Mouse (Mus musculus) gastrocnemius, postnatal 36 days (tissue): ENCODE data around the gene Ttc34. TPM values are rescaled to one million over a fixed set of nuclear protein-coding genes. Genes with fewer than 3 reads are reported as not detected.

ENCODE experiments used
- DNase-seq, 2 experiments: peaks; one replicate each; pipeline ENCODE4 v3.0.0; 2022
- intact Hi-C: fragments of 180-260 bp; cut with DNase I; formaldehyde crosslinking; loops from one replicate; pipeline ENCODE4 v1.15.1; 2025
- total RNA-seq, 2 experiments: library from RNA; stranded (reverse); gene quantifications; 2 replicates each; pipeline ENCODE4 v1.2.3; 2021

Gene Ttc34
- total RNA-seq, 2 experiments from 2014 or later: not detected

GRCm38 (mm10) chr4:154856480-154856837 lies 19.2 kb downstream of the Ttc34 start:
- intact Hi-C loops: no loop called here
- DNase-seq: no peak

GRCm38 (mm10) chr4:154856882-154857281 lies 19.6 kb downstream of the Ttc34 start:
- peak in 1 of 2 experiments; percentile 6 for DNase-seq
- intact Hi-C loops: no loop called here

- intact Hi-C loops: no loop called here
Observed at GRCm38 (mm10) chr4:154857366-154858240, 20.3 kb downstream of the Ttc34 start.

GRCm38 (mm10) chr4:154858601-154859000 lies 21.3 kb downstream of the Ttc34 start:
- peak in 1 of 2 experiments; percentile 4 for DNase-seq
- intact Hi-C loops: no loop called here

More at GRCm38 (mm10) chr4:154857366-154858240, 20.3 kb downstream of the Ttc34 start:
- peak in 1 of 2 experiments; percentile 6 for DNase-seq

GRCm38 (mm10) chr4:154861967-154862366 lies 24.7 kb downstream of the Ttc34 start:
- DNase-seq: no peak
- intact Hi-C loops: no loop called here

GRCm38 (mm10) chr4:154863436-154863935 lies 26.2 kb downstream of the Ttc34 start:
- DNase-seq: peak in 1 of 2 experiments; percentile 4
- intact Hi-C loops: no loop called here

GRCm38 (mm10) chr4:154864271-154864771 lies 27.1 kb downstream of the Ttc34 start:
- intact Hi-C loops: no loop called here
- peak; percentile 77 to 84 for DNase-seq

- peak in 1 of 2 experiments; percentile 16 for DNase-seq
- intact Hi-C loops: loop anchor here (5.0 kb wide), 2 partner anchors 77 to 197 kb away; no protein-coding TSS in a partner anchor
Observed at GRCm38 (mm10) chr4:154864961-154865760, 27.9 kb downstream of the Ttc34 start.

- peak in 1 of 2 experiments; percentile 9 for DNase-seq
- intact Hi-C loops: loop anchor here (5.0 kb wide), 2 partner anchors 76 to 196 kb away; no protein-coding TSS in a partner anchor
Observed at GRCm38 (mm10) chr4:154866391-154866790, 29.1 kb downstream of the Ttc34 start.

GRCm38 (mm10) chr4:154867257-154867656 lies 30.0 kb downstream of the Ttc34 start:
- intact Hi-C loops: loop anchor here (5.0 kb wide), 2 partner anchors 75 to 195 kb away; no protein-coding TSS in a partner anchor
- DNase-seq: no peak

- intact Hi-C loops: loop anchor here (5.0 kb wide), 2 partner anchors 73 to 193 kb away; no protein-coding TSS in a partner anchor
- DNase-seq: no peak
Observed at GRCm38 (mm10) chr4:154869440-154869839, 32.2 kb downstream of the Ttc34 start, which contains the start of gene Mmel1. Gene Mmel1, plus strand, starts transcription at chr4:154869585.

- DNase-seq: no peak
- intact Hi-C loops: no loop called here
Observed at GRCm38 (mm10) chr4:154870721-154871120, 33.5 kb downstream of the Ttc34 start.

GRCm38 (mm10) chr4:154871757-154872251 lies 34.5 kb downstream of the Ttc34 start:
- intact Hi-C loops: no loop called here
- no peak for DNase-seq

- DNase-seq: no peak
- intact Hi-C loops: no loop called here
Observed at GRCm38 (mm10) chr4:154873186-154873585, 35.9 kb downstream of the Ttc34 start.

- intact Hi-C loops: loop anchor here (1.0 to 2.0 kb wide), 3 partner anchors 31 to 188 kb away; no protein-coding TSS in a partner anchor
- DNase-seq: peak; percentile 86 to 90
Observed at GRCm38 (mm10) chr4:154877864-154878548, 40.7 kb downstream of the Ttc34 start.

- intact Hi-C loops: loop anchor here (5.0 kb wide), 1 partner anchor 107 kb away; no protein-coding TSS in a partner anchor
Observed at GRCm38 (mm10) chr4:154880730-154881129, 43.5 kb downstream of the Ttc34 start.

GRCm38 (mm10) chr4:154882014-154882659 lies 44.9 kb downstream of the Ttc34 start:
- no peak for DNase-seq
- intact Hi-C loops: loop anchor here (5.0 kb wide), 1 partner anchor 105 kb away; no protein-coding TSS in a partner anchor

More at GRCm38 (mm10) chr4:154880730-154881129, 43.5 kb downstream of the Ttc34 start:
- DNase-seq: no peak

- intact Hi-C loops: no loop called here
- no peak for DNase-seq
Observed at GRCm38 (mm10) chr4:154885416-154885815, 48.2 kb downstream of the Ttc34 start.
